Mouse (Mus musculus): ENCODE results near the gene Foxred2. TPM values are rescaled to one million over a fixed set of nuclear protein-coding genes. Genes with fewer than 3 reads are reported as not detected.

The Foxred2 gene
- polyA plus RNA-seq, 1 experiment = 10.9 TPM

GRCm38 (mm10) chr15:77905275-77905970 lies 51.1 kb downstream of the Foxred2 start:
- TF ChIP-seq POLR2A (IDR thresholded peaks at IDR 0.05; ENCODE audit: insufficient read depth, low read length) = peak; percentile 67
- TF ChIP-seq CTCF (IDR thresholded peaks at IDR 0.05; ENCODE audit: low read depth, low read length) = no peak
- TF ChIP-seq EP300 (IDR thresholded peaks at IDR 0.05; ENCODE audit: insufficient read depth, low read depth, low read length) = 0 out of 2 replicates have a peak, but pooled peaks have one; percentile 66
- peak overlapping the region; percentile 45 for H3K9ac ChIP-seq (ENCODE audit: low read depth, poor library complexity, severe bottlenecking)
- H3K27me3 ChIP-seq (ENCODE audit: control insufficient read depth, insufficient read depth, low read length, poor library complexity, severe bottlenecking) = no peaks in the 10 kb centered on the region
- 0 out of 2 replicates have a peak, but pooled peaks cover 7% of the 10 kb centered on the region for H3K9me3 ChIP-seq (replicated peaks; ENCODE audit: control insufficient read depth, insufficient read depth, low read length, poor library complexity, severe bottlenecking)
- H3K4me3 ChIP-seq (ENCODE audit: low read depth, low read length) = peak overlapping the region; percentile 35
- H3K36me3 ChIP-seq (ENCODE audit: control insufficient read depth, insufficient read depth, low read length, poor library complexity, severe bottlenecking) = no peaks in the 10 kb centered on the region
- peaks cover 17% of the 10 kb centered on the region for H3K4me1 ChIP-seq (ENCODE audit: control insufficient read depth, insufficient read depth, low read length)
- peak overlapping the region; percentile 83 for H3K27ac ChIP-seq (ENCODE audit: insufficient read depth, low read length)

- H3K4me3 ChIP-seq (ENCODE audit: low read depth, low read length) = peak overlapping the region; percentile 10; the same call in 1 of the 2 replicates
- 0 out of 2 replicates have a peak, but pooled peaks cover 7% of the 10 kb centered on the region for H3K9me3 ChIP-seq (replicated peaks; ENCODE audit: control insufficient read depth, insufficient read depth, low read length, poor library complexity, severe bottlenecking)
- no peaks in the 10 kb centered on the region for H3K36me3 ChIP-seq (ENCODE audit: control insufficient read depth, insufficient read depth, low read length, poor library complexity, severe bottlenecking)
- H3K4me1 ChIP-seq (ENCODE audit: control insufficient read depth, insufficient read depth, low read length) = peaks cover 14% of the 10 kb centered on the region
- TF ChIP-seq POLR2A (IDR thresholded peaks at IDR 0.05; ENCODE audit: insufficient read depth, low read length) (no peak), EP300 (IDR thresholded peaks at IDR 0.05; ENCODE audit: insufficient read depth, low read depth, low read length) (0 out of 2 replicates have a peak, but pooled peaks have one; percentile 22)
- no peaks in the 10 kb centered on the region for H3K27me3 ChIP-seq (ENCODE audit: control insufficient read depth, insufficient read depth, low read length, poor library complexity, severe bottlenecking)
- H3K27ac ChIP-seq (ENCODE audit: insufficient read depth, low read length) = peak overlapping the region; percentile 38; the same call in 1 of the 2 replicates
- H3K9ac ChIP-seq (ENCODE audit: low read depth, poor library complexity, severe bottlenecking) = peak overlapping the region; percentile 41; the same call in 1 of the 2 replicates
Measured at GRCm38 (mm10) chr15:77904363-77904892, 52.1 kb downstream of the Foxred2 start.

GRCm38 (mm10) chr15:77903176-77903575 lies 53.3 kb downstream of the Foxred2 start:
- H3K9me3 ChIP-seq (replicated peaks; ENCODE audit: control insufficient read depth, insufficient read depth, low read length, poor library complexity, severe bottlenecking) = 0 out of 2 replicates have a peak, but pooled peaks cover 7% of the 10 kb centered on the region
- H3K27ac ChIP-seq (ENCODE audit: insufficient read depth, low read length) = no peak overlapping the region
- no peak overlapping the region for H3K9ac ChIP-seq (ENCODE audit: low read depth, poor library complexity, severe bottlenecking)
- H3K36me3 ChIP-seq (ENCODE audit: control insufficient read depth, insufficient read depth, low read length, poor library complexity, severe bottlenecking) = no peaks in the 10 kb centered on the region
- H3K4me1 ChIP-seq (ENCODE audit: control insufficient read depth, insufficient read depth, low read length) = peaks cover 12% of the 10 kb centered on the region
- H3K4me3 ChIP-seq (ENCODE audit: low read depth, low read length) = no peak overlapping the region
- H3K27me3 ChIP-seq (ENCODE audit: control insufficient read depth, insufficient read depth, low read length, poor library complexity, severe bottlenecking) = no peaks in the 10 kb centered on the region
- TF ChIP-seq POLR2A (IDR thresholded peaks at IDR 0.05; ENCODE audit: insufficient read depth, low read length) (no peak), CTCF (IDR thresholded peaks at IDR 0.05; ENCODE audit: low read depth, low read length) (no peak), EP300 (IDR thresholded peaks at IDR 0.05; ENCODE audit: insufficient read depth, low read depth, low read length) (no peak)

- H3K36me3 ChIP-seq (ENCODE audit: control insufficient read depth, insufficient read depth, low read length, poor library complexity, severe bottlenecking) = no peaks in the 10 kb centered on the region
- no peak overlapping the region for H3K27ac ChIP-seq (ENCODE audit: insufficient read depth, low read length)
- no peak for TF ChIP-seq EP300 (IDR thresholded peaks at IDR 0.05; ENCODE audit: insufficient read depth, low read depth, low read length)
- TF ChIP-seq CTCF (IDR thresholded peaks at IDR 0.05; ENCODE audit: low read depth, low read length) = no peak
- TF ChIP-seq POLR2A (IDR thresholded peaks at IDR 0.05; ENCODE audit: insufficient read depth, low read length) = no peak
- H3K9ac ChIP-seq (ENCODE audit: low read depth, poor library complexity, severe bottlenecking) = no peak overlapping the region
- no peaks in the 10 kb centered on the region for H3K27me3 ChIP-seq (ENCODE audit: control insufficient read depth, insufficient read depth, low read length, poor library complexity, severe bottlenecking)
- H3K4me1 ChIP-seq (ENCODE audit: control insufficient read depth, insufficient read depth, low read length) = peaks cover 3% of the 10 kb centered on the region
- H3K4me3 ChIP-seq (ENCODE audit: low read depth, low read length) = no peak overlapping the region
- no peaks in the 10 kb centered on the region for H3K9me3 ChIP-seq (replicated peaks; ENCODE audit: control insufficient read depth, insufficient read depth, low read length, poor library complexity, severe bottlenecking)
Measured at GRCm38 (mm10) chr15:77894926-77895325, 61.6 kb downstream of the Foxred2 start.

- Histone ChIP-seq H3K4me3 (ENCODE audit: low read depth, low read length) (no peak overlapping the region), H3K27me3 (ENCODE audit: control insufficient read depth, insufficient read depth, low read length, poor library complexity, severe bottlenecking) (no peaks in the 10 kb centered on the region), H3K27ac (ENCODE audit: insufficient read depth, low read length) (no peak overlapping the region), H3K4me1 (ENCODE audit: control insufficient read depth, insufficient read depth, low read length) (peaks cover 6% of the 10 kb centered on the region), H3K36me3 (ENCODE audit: control insufficient read depth, insufficient read depth, low read length, poor library complexity, severe bottlenecking) (no peaks in the 10 kb centered on the region), H3K9me3 (replicated peaks; ENCODE audit: control insufficient read depth, insufficient read depth, low read length, poor library complexity, severe bottlenecking) (no peaks in the 10 kb centered on the region), H3K9ac (ENCODE audit: low read depth, poor library complexity, severe bottlenecking) (no peak overlapping the region)
- TF ChIP-seq EP300 (IDR thresholded peaks at IDR 0.05; ENCODE audit: insufficient read depth, low read depth, low read length) = no peak
- no peak for TF ChIP-seq CTCF (IDR thresholded peaks at IDR 0.05; ENCODE audit: low read depth, low read length)
- TF ChIP-seq POLR2A (IDR thresholded peaks at IDR 0.05; ENCODE audit: insufficient read depth, low read length) = no peak
Measured at GRCm38 (mm10) chr15:77893292-77893691, 63.2 kb downstream of the Foxred2 start.

- H3K9me3 ChIP-seq (replicated peaks; ENCODE audit: control insufficient read depth, insufficient read depth, low read length, poor library complexity, severe bottlenecking) = no peaks in the 10 kb centered on the region
- TF ChIP-seq POLR2A (IDR thresholded peaks at IDR 0.05; ENCODE audit: insufficient read depth, low read length) = no peak
- no peak for TF ChIP-seq CTCF (IDR thresholded peaks at IDR 0.05; ENCODE audit: low read depth, low read length)
- TF ChIP-seq EP300 (IDR thresholded peaks at IDR 0.05; ENCODE audit: insufficient read depth, low read depth, low read length) = no peak
- H3K4me3 ChIP-seq (ENCODE audit: low read depth, low read length) = no peak overlapping the region
- no peak overlapping the region for H3K27ac ChIP-seq (ENCODE audit: insufficient read depth, low read length)
- no peaks in the 10 kb centered on the region for H3K36me3 ChIP-seq (ENCODE audit: control insufficient read depth, insufficient read depth, low read length, poor library complexity, severe bottlenecking)
- no peak overlapping the region for H3K9ac ChIP-seq (ENCODE audit: low read depth, poor library complexity, severe bottlenecking)
- peaks cover 8% of the 10 kb centered on the region for H3K4me1 ChIP-seq (ENCODE audit: control insufficient read depth, insufficient read depth, low read length)
- no peaks in the 10 kb centered on the region for H3K27me3 ChIP-seq (ENCODE audit: control insufficient read depth, insufficient read depth, low read length, poor library complexity, severe bottlenecking)
Measured at GRCm38 (mm10) chr15:77892420-77892819, 64.1 kb downstream of the Foxred2 start.

Measured in ES-Bruce4 (cell line).